Mouse (Mus musculus) cerebellum, postnatal 36 days (tissue): ENCODE results near the gene Thap11.
"Not testable (repeated sequence)": the region's sequence is repeated elsewhere in the genome, so short reads cannot be mapped to it uniquely, and the experiment has no call there.

Experiments used
- DNase-seq, 2 experiments: peaks; one replicate each; pipeline ENCODE4 v3.0.0; 2021 to 2022; ENCODE audit warnings: mixed read lengths in 2 of 2

The Thap11 gene

GRCm38 (mm10) chr8:105854715-105855216 is at the start of gene Thap11:
Gene Thap11, plus strand, starts transcription at chr8:105855132.
- peak; percentile 90 for DNase-seq

- no peak for DNase-seq
Observed at GRCm38 (mm10) chr8:105805346-105805745, 49.6 kb upstream of the Thap11 start.

DNA sequence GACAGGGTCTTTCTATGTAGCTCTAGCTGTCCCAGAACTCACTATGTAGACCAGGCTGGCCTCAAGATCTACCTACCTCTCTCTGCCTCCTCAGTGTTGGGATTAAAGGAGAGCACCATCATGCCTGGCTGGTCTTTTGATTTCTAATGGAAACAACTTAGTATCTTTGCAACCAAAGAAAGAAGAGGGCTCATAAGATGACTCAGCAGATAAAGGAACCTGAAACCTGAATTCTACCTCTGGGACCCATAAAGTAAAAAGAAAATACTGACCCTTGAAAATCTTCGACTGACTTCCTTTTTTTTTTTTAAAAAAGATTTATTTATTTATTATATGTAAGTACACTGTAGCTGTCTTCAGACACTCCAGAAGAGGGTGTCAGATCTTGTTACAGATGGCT is 49.0 kb upstream of the Thap11 start:
- DNase-seq = no peak

GRCm38 (mm10) chr8:105807766-105808165 is 47.2 kb upstream of the Thap11 start:
- DNase-seq = no peak

GRCm38 (mm10) chr8:105808480-105808879 is 46.5 kb upstream of the Thap11 start:
- no peak for DNase-seq

- DNase-seq = no peak
Observed at GRCm38 (mm10) chr8:105810245-105810786, 44.6 kb upstream of the Thap11 start.

- DNase-seq = peak; percentile 34 to 44
Observed at GRCm38 (mm10) chr8:105811061-105811460, 43.9 kb upstream of the Thap11 start.

GRCm38 (mm10) chr8:105811543-105811942 is 43.4 kb upstream of the Thap11 start:
- DNase-seq = no peak

GRCm38 (mm10) chr8:105812511-105812910 is 42.4 kb upstream of the Thap11 start:
- DNase-seq = no peak

- DNase-seq = no peak
Observed at GRCm38 (mm10) chr8:105813241-105813640, 41.7 kb upstream of the Thap11 start.

DNA sequence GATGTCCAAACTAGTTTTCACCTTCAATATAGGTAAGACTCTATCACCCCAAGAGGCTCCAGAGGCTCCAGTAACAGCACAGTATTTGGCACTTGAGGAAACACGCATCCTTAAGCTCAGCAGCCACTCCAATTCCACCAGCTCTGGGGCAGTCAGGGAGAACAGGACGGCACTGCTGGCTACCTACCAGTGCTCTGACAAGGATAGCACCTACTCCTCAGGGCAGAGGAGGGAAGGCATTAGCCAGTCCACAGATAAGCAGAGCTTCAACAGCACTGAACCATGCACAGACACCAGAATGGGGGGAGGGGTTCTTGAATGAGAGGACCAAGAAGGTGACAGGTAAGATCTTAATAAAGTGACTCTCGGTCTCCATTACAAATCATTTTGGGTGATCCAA is 35.3 kb upstream of the Thap11 start:
- DNase-seq = no peak

DNA sequence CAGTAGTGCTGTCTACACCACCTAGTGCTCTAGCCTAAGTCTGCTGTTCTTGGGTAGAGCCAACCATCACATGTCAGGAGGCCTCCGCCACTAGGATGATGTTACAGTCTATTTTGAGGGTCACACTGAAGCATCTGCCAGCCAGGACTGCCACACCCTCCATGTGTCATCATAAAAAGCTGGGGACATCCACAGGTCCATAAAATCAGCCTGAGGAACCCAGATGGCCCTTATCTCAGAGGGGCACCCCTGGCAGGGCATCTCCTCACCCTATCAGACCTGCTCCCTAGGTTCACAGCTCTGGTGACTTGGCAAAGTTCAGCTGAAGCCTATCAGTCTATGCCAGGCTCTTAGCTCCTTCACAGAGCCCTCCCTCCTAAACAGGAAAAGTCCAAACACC is 34.0 kb upstream of the Thap11 start:
- DNase-seq = no peak

- DNase-seq = no peak
Observed at GRCm38 (mm10) chr8:105825506-105825905, 29.4 kb upstream of the Thap11 start.

DNA sequence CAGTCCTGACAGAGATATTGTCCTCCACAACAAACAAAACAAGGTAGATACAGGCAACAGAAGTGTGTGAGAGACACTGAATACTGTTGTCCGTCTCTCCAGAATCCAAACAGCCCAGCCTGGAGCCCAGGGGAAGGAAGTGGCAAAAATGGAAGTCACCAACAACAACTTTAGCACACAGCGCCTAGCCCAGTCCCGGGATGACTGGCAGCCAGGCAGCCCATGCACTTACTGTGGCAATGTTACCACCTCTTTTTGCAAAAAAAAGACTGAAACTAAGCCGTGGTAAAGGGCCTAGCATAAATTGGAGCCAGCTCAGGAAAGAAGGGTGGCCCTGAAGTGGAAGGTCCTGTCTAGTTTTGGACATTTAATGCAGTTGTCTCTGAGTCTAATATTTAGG is 28.6 kb upstream of the Thap11 start:
- no peak for DNase-seq

GRCm38 (mm10) chr8:105826861-105827848 is 27.8 kb upstream of the Thap11 start, which contains the start of the genes Ranbp10 and Tsnaxip1:
Gene Ranbp10, minus strand, starts transcription at chr8:105827350.
Gene Tsnaxip1, plus strand, starts transcription at chr8:105827731.
- DNase-seq = peak; percentile 94 to 95

- not testable (repeated sequence) for DNase-seq
Observed at GRCm38 (mm10) chr8:105833740-105834139, 21.2 kb upstream of the Thap11 start.

DNA sequence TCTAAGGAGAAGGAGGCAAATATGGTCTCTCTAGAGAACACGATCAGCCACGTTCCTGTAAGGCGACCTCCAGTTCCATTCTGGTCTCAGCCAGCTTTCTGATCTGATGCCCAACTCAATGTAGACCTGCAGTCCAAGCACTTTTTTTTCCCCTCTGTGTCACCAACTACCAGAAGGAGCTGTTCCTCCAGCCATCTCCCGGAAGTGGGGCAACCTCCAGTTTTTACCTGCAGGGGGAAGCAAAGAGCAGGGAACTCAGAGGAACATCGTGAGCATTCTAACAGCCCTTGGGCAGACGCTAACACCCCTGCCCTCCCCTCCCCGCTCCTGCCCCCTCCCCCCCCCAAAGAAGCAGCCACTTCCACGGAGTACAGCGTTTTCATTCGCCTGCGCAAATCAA is 19.6 kb upstream of the Thap11 start:
- peak; percentile 50 to 51 for DNase-seq

DNA sequence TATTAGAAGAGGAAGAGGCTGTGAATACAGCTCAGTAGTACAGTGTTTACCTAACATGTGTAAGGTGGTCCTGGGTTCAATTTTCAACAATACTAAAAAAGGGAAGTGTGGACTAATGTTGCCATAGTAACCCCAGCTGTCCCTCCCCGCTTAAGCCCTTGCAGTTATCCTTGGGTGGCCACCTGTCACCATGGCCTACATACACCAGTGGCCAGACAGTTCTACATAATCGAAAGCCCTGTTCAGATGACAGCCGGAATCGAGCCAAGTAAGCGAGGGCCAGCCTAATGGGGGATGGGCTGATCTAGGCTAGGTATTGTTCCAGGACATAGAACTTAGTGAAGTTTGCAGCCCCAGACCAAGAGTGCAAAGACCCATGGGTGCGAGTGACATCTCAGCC is 17.9 kb upstream of the Thap11 start:
- DNase-seq = peak in 1 of 2 experiments; percentile 24

DNA sequence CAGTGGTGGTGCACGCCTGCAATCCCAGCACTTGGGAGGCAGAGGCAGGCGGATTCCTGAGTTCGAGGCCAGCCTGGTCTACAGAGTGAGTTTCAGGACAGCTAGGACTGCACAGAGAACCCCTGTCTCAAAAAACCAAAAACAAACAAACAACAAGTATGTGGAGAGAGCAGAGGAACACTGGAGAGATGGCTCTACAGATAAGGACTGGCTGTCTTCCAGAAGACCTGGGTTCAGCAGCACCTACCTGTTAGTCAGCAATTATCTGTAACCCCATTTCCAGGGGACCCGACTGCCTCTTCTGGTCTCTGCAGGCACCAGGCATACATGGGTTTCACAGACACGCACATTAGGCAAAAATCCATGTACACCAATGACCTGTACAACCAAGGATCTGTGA is 15.7 kb upstream of the Thap11 start:
- no peak for DNase-seq

DNA sequence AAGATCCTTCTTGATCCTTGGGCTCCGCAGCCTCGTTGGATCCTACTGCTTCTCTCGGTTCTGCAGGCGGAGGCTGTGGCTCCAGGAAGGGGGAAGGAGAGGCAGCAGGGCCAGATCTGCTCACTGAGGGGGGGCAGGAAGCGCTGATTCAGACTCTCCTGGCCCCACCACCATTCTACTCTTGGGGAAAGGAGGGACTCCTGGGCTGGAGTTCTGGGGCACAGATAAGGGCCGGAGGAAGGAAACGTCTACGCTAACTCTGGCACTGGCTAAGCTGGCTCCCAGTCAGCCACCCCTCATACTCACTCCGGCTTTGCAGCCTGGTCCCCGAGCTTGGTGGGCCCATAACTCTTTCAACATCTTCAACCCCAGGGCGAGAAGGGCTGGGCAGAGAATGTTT is 8.3 kb upstream of the Thap11 start:
- no peak for DNase-seq

DNA sequence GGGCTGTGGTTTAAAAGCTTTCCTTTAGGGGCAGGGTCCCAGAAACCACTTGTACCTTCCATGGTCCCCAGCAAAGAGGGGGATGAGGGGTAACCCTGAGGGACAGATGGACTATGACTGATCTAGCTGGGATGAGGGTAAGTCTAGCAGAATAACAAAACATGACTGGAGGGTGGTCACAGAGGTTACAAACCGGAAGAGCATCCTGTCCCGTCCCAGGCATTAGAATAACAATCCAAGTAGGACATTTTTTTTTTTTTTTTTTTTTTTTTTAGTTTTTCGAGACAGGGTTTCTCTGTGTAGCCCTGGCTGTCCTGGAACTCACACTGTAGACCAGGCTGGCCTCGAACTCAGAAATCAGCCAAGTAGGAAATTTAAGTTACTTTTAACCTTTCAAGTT is 4.9 kb upstream of the Thap11 start:
- DNase-seq = no peak

GRCm38 (mm10) chr8:105850611-105851010 is 4.3 kb upstream of the Thap11 start:
- no peak for DNase-seq

DNA sequence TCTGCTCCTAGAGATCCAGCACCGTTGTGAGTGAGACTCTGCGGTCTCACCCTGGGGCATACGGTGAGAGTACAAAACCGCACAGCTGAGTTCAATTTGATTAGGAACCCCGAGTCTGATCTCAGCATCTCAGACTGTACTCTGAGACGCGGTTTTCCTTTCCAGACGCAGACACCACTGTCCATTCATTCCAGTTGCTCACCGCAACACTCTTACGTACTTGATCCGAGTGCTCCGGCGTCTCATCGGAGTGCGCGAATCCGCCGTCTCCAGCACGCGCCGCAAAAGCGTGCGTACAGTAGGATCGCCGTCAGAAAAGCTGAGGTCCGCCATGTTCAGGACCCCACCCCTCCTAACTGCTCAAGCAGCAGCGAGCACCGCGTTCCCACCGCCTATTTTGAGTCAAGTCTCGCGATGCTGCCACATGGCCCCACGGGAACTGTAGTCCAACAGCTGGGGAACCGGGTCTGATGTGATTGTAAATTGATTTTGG is 3.2 kb upstream of the Thap11 start:
- DNase-seq = peak; percentile 80 to 81
